Mouse (Mus musculus): ENCODE measurements around the gene Poll. TPM values are rescaled to one million over a fixed set of nuclear protein-coding genes. Genes with fewer than 3 reads are reported as not detected.

The Poll gene
- polyA plus RNA-seq (2017; shearing (Covaris generic)), result 5.8 TPM

GRCm38 (mm10) chr19:45560153-45560890 is at the start of gene Poll, which contains the start of gene Gm17018:
Poll (minus strand) TSS chr19:45560531.
Gm17018 (plus strand) TSS chr19:45560615.

Other genes starting within 250 kb of the Poll start
- 21.8 TPM for gene Btrc, start 196.8 kb downstream of the Poll start, polyA plus RNA-seq (2017; shearing (Covaris generic))
- 24.7 TPM for gene Gm17018, start 84 bp upstream of the Poll start, polyA plus RNA-seq (2017; shearing (Covaris generic))
- 17.6 TPM for gene Fbxw4, start 99.8 kb upstream of the Poll start, polyA plus RNA-seq (2017; shearing (Covaris generic))
- gene Fgf8, start 182.4 kb upstream of the Poll start, polyA plus RNA-seq (2017; shearing (Covaris generic)), result not detected
- 35.7 TPM for gene Npm3, start 189.1 kb upstream of the Poll start, polyA plus RNA-seq (2017; shearing (Covaris generic))
- 382 TPM for gene Mgea5, start 223.3 kb upstream of the Poll start, polyA plus RNA-seq (2017; shearing (Covaris generic))